Mouse (Mus musculus) liver, adult 2 months (tissue): ENCODE measurements at regions not wholly inside any gene's neighbourhood (a gene's known extent, or its start where the extent isn't known, plus 50 kb on each side); places are given as distances from the start of the nearest gene placed in this dataset.
A peak's percentile ranks its signal among the peaks of the same experiment; 100 is the strongest.

Experiments used
- DNase-seq: peaks from one replicate; pipeline ENCODE4 v3.0.0-alpha.2; 2011; ENCODE audit warnings: low read depth, low spot score; ENCODE audit errors: extremely low read depth
- H3K27ac ChIP-seq: fragments of 200-500 bp; replicated peaks from 2 replicates; pipeline ENCODE4 v1.5.1; 2012; ENCODE audit warnings: low read depth, mild to moderate bottlenecking, control low read depth, inconsistent platforms, low read length; ENCODE audit not compliant: insufficient read depth
- H3K27me3 ChIP-seq: fragments of 200-500 bp; 2 replicates; pipeline ENCODE4 v1.6.1; 2012; ENCODE audit warnings: mild to moderate bottlenecking, moderate library complexity, low read length, inconsistent platforms; ENCODE audit not compliant: control insufficient read depth, insufficient read depth
- H3K36me3 ChIP-seq: fragments of 200-500 bp; 2 replicates; pipeline ENCODE4 v1.6.1; 2012; ENCODE audit warnings: low read length, inconsistent platforms; ENCODE audit not compliant: control insufficient read depth, insufficient read depth
- H3K4me1 ChIP-seq: fragments of 200-500 bp; 2 replicates; pipeline ENCODE4 v1.6.1; 2011; ENCODE audit warnings: low read length; ENCODE audit not compliant: control insufficient read depth, insufficient read depth
- H3K4me3 ChIP-seq: fragments of 200-500 bp; 2 replicates; pipeline ENCODE4 v1.5.1; 2011; ENCODE audit warnings: low read depth, mild to moderate bottlenecking, control low read depth, low read length, moderate library complexity; ENCODE audit not compliant: insufficient read depth
- H3K79me2 ChIP-seq: fragments of 200-500 bp; 2 replicates; pipeline ENCODE4 v1.6.1; 2012; ENCODE audit warnings: inconsistent platforms, mild to moderate bottlenecking, low read length, moderate library complexity; ENCODE audit not compliant: control insufficient read depth, insufficient read depth
- H3K9ac ChIP-seq: fragments of 200-500 bp; 2 replicates; pipeline ENCODE4 v1.6.1; 2012; ENCODE audit warnings: low read depth, mild to moderate bottlenecking, control low read depth, inconsistent platforms, low read length
- CTCF ChIP-seq: fragments of 200-500 bp; IDR thresholded peaks from 2 replicates; pipeline ENCODE4 v1.5.1; 2011; ENCODE audit warnings: low read depth, low read length, control low read depth
- POLR2A ChIP-seq: fragments of 200-500 bp; IDR thresholded peaks from 2 replicates; pipeline ENCODE4 v1.6.1; 2011; ENCODE audit warnings: low read length, control low read depth; ENCODE audit not compliant: insufficient read depth; ENCODE audit errors: extremely low read depth
- WGBS: fragments of 180-500 bp; shearing (Covaris S2); methylation state at CpG from one replicate; pipeline ENCODE4 v1.1.7; 2018; 5-methylcytosine and 5-hydroxymethylcytosine counted together

- 58% methylated on average over 9 of the region's 9 CpGs for WGBS
- Histone ChIP-seq H3K27me3 (no peaks in the 10 kb centered on the region), H3K27ac (no peak overlapping the region), H3K79me2 (no peaks in the 10 kb centered on the region), H3K36me3 (no peaks in the 10 kb centered on the region), H3K4me1 (peaks cover 1% of the 10 kb centered on the region; the same call in 1 of the 2 replicates), H3K4me3 (no peak overlapping the region), H3K9ac (no peak overlapping the region)
- no peak for DNase-seq
- no peak for TF ChIP-seq CTCF
- TF ChIP-seq POLR2A = no peak
Measured at GRCm38 (mm10) chr6:100376656-100377055, 89.4 kb upstream of the Rybp start.

DNA sequence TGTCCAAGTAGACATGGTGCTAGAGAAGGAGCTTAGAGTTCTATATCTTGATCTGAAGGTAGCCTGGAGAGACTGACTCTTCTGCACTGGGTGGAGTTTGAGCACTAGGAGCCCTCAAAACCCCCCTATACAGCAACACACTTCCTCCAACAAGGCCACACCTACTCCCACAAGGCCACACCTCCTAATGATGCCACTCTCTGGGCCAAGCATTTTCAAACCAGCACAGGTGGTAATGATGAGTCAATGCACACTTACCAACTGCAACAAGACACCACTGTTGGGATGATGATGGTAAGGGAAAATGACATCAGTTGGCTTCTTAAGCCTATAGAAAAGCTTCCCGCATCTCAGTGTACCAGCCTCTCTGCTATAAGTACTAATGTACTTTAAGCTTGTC, 83.5 kb upstream of the Rybp start:
- Histone ChIP-seq H3K79me2 (no peaks in the 10 kb centered on the region), H3K27ac (no peak overlapping the region), H3K27me3 (no peaks in the 10 kb centered on the region), H3K4me3 (no peak overlapping the region), H3K36me3 (no peaks in the 10 kb centered on the region), H3K9ac (no peak overlapping the region), H3K4me1 (no peaks in the 10 kb centered on the region; the same call in 1 of the 2 replicates)
- WGBS = 100% methylated on average over 1 of the region's 1 CpGs
- TF ChIP-seq CTCF = no peak
- TF ChIP-seq POLR2A = no peak
- DNase-seq = no peak

DNA sequence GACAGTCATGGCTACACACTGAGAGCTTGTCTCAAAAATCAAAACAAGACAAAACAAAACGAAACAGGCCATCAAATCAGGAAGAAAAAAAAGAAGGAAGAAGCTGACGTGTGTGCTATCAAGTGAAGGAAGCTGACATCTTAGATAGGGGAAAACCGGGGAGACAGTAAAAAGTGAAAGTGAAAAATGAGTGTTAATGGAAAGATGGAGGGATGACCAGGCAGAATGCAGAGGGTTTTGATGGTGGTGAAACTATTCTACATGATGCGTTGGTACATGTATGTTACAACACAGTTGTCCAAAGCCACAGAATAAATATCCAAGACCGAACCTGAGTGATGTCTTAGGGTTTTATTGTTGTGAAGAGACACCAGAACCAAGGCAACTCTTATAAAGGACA, 83.1 kb upstream of the Rybp start:
- Histone ChIP-seq H3K9ac (no peak overlapping the region), H3K4me1 (no peaks in the 10 kb centered on the region; the same call in 1 of the 2 replicates), H3K27me3 (no peaks in the 10 kb centered on the region), H3K4me3 (no peak overlapping the region), H3K27ac (no peak overlapping the region), H3K36me3 (no peaks in the 10 kb centered on the region), H3K79me2 (no peaks in the 10 kb centered on the region)
- no peak for TF ChIP-seq CTCF
- TF ChIP-seq POLR2A = no peak
- 79% methylated on average over 5 of the region's 5 CpGs for WGBS
- DNase-seq = peak; percentile 6

DNA sequence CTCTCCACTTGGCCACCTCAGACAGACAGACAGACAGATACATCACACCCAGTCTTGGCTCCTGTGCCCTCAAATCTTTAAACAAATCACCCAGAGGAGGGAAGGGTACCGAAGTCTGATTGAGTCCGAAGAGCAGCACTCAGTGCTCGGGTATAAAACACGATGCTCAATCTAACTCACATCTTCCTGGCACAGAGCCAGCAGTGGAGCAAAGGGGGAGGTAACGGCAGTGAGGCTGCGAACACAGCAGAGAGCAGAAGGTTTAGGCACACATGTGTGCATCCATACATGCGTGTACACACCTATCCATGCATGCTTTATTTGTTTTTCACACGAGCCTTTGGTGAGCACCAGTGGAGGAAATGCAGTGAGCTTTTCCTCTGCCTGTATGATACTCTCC, 78.9 kb upstream of the Rybp start:
- WGBS = 75% methylated on average over 8 of the region's 8 CpGs
- Histone ChIP-seq H3K4me1 (no peaks in the 10 kb centered on the region; the same call in 1 of the 2 replicates), H3K36me3 (no peaks in the 10 kb centered on the region), H3K9ac (no peak overlapping the region), H3K4me3 (no peak overlapping the region), H3K27me3 (no peaks in the 10 kb centered on the region), H3K27ac (no peak overlapping the region), H3K79me2 (no peaks in the 10 kb centered on the region)
- TF ChIP-seq POLR2A (no peak), CTCF (no peak)
- DNase-seq = no peak

DNA sequence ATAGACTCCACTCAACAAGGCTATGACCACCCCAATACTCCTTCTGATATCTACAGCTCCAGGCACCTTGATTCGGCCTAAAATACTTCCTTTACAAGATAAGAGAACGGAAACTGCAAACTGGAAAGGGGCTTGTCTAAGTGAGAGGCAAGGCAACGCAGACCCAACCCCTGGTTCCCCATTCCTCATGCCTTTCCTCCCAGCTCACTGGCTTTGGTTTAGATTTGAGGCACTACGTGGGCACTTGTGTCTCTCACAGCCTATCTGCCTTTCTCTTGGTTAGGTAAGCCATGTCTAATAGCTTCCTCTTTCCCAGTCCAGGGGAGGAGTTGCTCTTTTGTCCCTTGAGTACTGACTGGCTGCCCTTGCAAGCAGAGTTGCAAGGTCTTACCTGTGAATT, 78.5 kb upstream of the Rybp start:
- Histone ChIP-seq H3K36me3 (no peaks in the 10 kb centered on the region), H3K27ac (no peak overlapping the region), H3K27me3 (no peaks in the 10 kb centered on the region), H3K79me2 (no peaks in the 10 kb centered on the region), H3K4me1 (no peaks in the 10 kb centered on the region; the same call in 1 of the 2 replicates), H3K9ac (no peak overlapping the region), H3K4me3 (no peak overlapping the region)
- no peak for DNase-seq
- WGBS = 74% methylated on average over 4 of the region's 4 CpGs
- TF ChIP-seq POLR2A (no peak), CTCF (no peak)

DNA sequence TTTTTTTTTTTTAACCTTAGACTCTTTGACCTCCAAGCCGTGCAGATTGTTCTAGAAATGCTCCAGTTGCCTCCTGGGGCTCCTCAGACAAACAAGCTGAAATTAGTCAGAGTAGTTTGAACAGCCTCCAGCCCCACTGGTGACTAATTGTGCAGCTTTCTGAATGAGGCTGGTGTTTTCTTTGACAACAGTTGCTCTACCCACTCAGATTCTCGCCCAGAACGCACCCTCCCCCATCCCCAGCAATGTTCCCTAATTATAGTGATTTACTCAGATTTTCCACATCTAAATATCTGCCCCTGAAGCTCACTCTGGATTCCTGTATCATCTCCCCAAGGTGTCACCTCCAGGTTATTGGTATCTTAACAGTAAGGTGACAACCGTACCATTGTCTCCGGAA, 76.4 kb upstream of the Rybp start:
- DNase-seq = no peak
- WGBS = 77% methylated on average over 5 of the region's 5 CpGs

More for the DNA sequence above, 76.4 kb upstream of the Rybp start:
- no peak overlapping the region for H3K27ac ChIP-seq
- no peaks in the 10 kb centered on the region; the same call in 1 of the 2 replicates for H3K4me1 ChIP-seq
- H3K4me3 ChIP-seq = no peak overlapping the region
- H3K36me3 ChIP-seq = no peaks in the 10 kb centered on the region
- H3K27me3 ChIP-seq = no peaks in the 10 kb centered on the region
- no peaks in the 10 kb centered on the region for H3K79me2 ChIP-seq
- no peak for TF ChIP-seq CTCF
- TF ChIP-seq POLR2A = no peak
- no peak overlapping the region for H3K9ac ChIP-seq
